Mouse (Mus musculus) frontal cortex, postnatal 36 days (tissue): ENCODE data around the gene 2010111I01Rik.

Experiments used
- DNase-seq, 2 experiments: peaks; one replicate each; pipeline ENCODE4 v3.0.0; 2022; ENCODE audit warnings: low spot score in 2 of 2

Gene 2010111I01Rik

GRCm38 (mm10) chr13:63030023-63030422 is 65.3 kb downstream of the 2010111I01Rik start:
- DNase-seq, result no peak

- DNase-seq, result no peak
Observed at GRCm38 (mm10) chr13:63031244-63031643, 66.6 kb downstream of the 2010111I01Rik start.

- no peak for DNase-seq
Observed at GRCm38 (mm10) chr13:63032304-63032830, 67.7 kb downstream of the 2010111I01Rik start.

- DNase-seq, result no peak
Observed at GRCm38 (mm10) chr13:63032958-63033357, 68.3 kb downstream of the 2010111I01Rik start.

GRCm38 (mm10) chr13:63033364-63033763 is 68.7 kb downstream of the 2010111I01Rik start:
- DNase-seq, result no peak

- no peak for DNase-seq
Observed at GRCm38 (mm10) chr13:63034666-63035065, 70.0 kb downstream of the 2010111I01Rik start.

GRCm38 (mm10) chr13:63037906-63038305 is 73.2 kb downstream of the 2010111I01Rik start:
- no peak for DNase-seq

- DNase-seq, result no peak
Observed at GRCm38 (mm10) chr13:63038415-63038814, 73.7 kb downstream of the 2010111I01Rik start.

- no peak for DNase-seq
Observed at GRCm38 (mm10) chr13:63038871-63039270, 74.2 kb downstream of the 2010111I01Rik start.

- no peak for DNase-seq
Observed at GRCm38 (mm10) chr13:63039326-63039725, 74.6 kb downstream of the 2010111I01Rik start.

GRCm38 (mm10) chr13:63039848-63040247 is 75.2 kb downstream of the 2010111I01Rik start:
- no peak for DNase-seq

GRCm38 (mm10) chr13:63045504-63046205 is 81.0 kb downstream of the 2010111I01Rik start:
- DNase-seq, result no peak

- DNase-seq, result peak; percentile 71 to 82
Observed at GRCm38 (mm10) chr13:63046206-63047020, 81.7 kb downstream of the 2010111I01Rik start.

GRCm38 (mm10) chr13:63063706-63064105 is 99.0 kb downstream of the 2010111I01Rik start:
- DNase-seq, result no peak

GRCm38 (mm10) chr13:63066607-63067006 is 101.9 kb downstream of the 2010111I01Rik start:
- no peak for DNase-seq

GRCm38 (mm10) chr13:63068371-63069136 is 103.9 kb downstream of the 2010111I01Rik start:
- no peak for DNase-seq

GRCm38 (mm10) chr13:63071874-63072273 is 107.2 kb downstream of the 2010111I01Rik start:
- DNase-seq, result no peak

- no peak for DNase-seq
Observed at GRCm38 (mm10) chr13:63072376-63072775, 107.7 kb downstream of the 2010111I01Rik start.

- DNase-seq, result peak in 1 of 2 experiments; percentile 52
Observed at GRCm38 (mm10) chr13:63073911-63074675, 109.4 kb downstream of the 2010111I01Rik start.

- no peak for DNase-seq
Observed at GRCm38 (mm10) chr13:63074676-63074991, 109.9 kb downstream of the 2010111I01Rik start.

GRCm38 (mm10) chr13:63075331-63075855 is 110.7 kb downstream of the 2010111I01Rik start:
- DNase-seq, result no peak
